Mouse (Mus musculus) erythroblast, embryonic 14.5 days (primary cell): Measurements from ENCODE around the gene Raly. TPM values are rescaled to one million over a fixed set of nuclear protein-coding genes. Genes with fewer than 3 reads are reported as not detected.

ENCODE experiments used
- H3K27me3 ChIP-seq: 2 replicates; pipeline ENCODE4 v1.6.1; 2012; ENCODE audit warnings: inconsistent platforms; ENCODE audit not compliant: control insufficient read depth
- H3K36me3 ChIP-seq: 2 replicates; pipeline ENCODE4 v1.6.1; 2012; ENCODE audit warnings: mild to moderate bottlenecking, inconsistent platforms; ENCODE audit not compliant: control insufficient read depth
- H3K4me1 ChIP-seq: 2 replicates; pipeline ENCODE4 v1.6.1; 2012; ENCODE audit warnings: inconsistent platforms; ENCODE audit not compliant: control insufficient read depth
- H3K4me3 ChIP-seq: replicated peaks from 2 replicates; pipeline ENCODE3; 2012; ENCODE audit warnings: moderate library complexity, mild to moderate bottlenecking, inconsistent platforms
- H3K9me3 ChIP-seq: 2 replicates; pipeline ENCODE4 v1.6.1; 2012; ENCODE audit warnings: low read length, inconsistent platforms, mixed read lengths; ENCODE audit not compliant: control insufficient read depth
- GATA1 ChIP-seq: IDR thresholded peaks from 2 replicates; pipeline ENCODE4 v1.6.1; 2012; ENCODE audit warnings: low read length, inconsistent platforms, mixed read lengths
- TAL1 ChIP-seq: IDR thresholded peaks from 3 replicates; pipeline ENCODE4 v1.6.1; 2012; ENCODE audit warnings: low read length, inconsistent platforms, mixed read lengths
- polyA plus RNA-seq: library from polyadenylated mRNA; stranded (reverse); fragments of >175 nt; gene quantifications from 2 replicates; pipeline ENCODE4 v1.2.3, GENCODE M21; 2012

The Raly gene
- polyA plus RNA-seq, 1 experiment = 142 TPM

DNA sequence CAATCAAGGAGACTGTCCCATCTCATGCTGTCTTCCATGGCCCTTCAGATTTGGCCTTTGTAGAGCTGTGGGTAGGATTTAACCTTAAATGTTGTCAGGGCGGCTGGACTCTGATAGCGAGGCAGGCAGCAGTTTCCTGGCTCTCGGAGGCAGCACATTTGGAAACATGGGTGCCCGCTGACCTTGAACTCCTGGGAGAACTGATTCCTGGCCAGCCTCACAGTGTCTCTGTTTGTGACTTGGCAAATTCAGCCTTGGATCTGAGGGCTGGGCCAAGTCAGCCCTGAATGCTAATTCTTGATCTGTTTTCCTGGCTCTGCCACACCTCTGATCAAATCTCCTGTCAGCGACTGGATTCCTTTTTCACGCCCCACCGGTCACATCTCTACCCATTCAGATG is 14.4 kb upstream of the Raly start:
- TF ChIP-seq GATA1 = no peak
- no peak for TF ChIP-seq TAL1
- Histone ChIP-seq H3K9me3 (peaks cover 6% of the 10 kb centered on the region), H3K4me1 (peaks cover 5% of the 10 kb centered on the region), H3K4me3 (no peak overlapping the region), H3K36me3 (no peaks in the 10 kb centered on the region), H3K27me3 (peaks cover 19% of the 10 kb centered on the region)

DNA sequence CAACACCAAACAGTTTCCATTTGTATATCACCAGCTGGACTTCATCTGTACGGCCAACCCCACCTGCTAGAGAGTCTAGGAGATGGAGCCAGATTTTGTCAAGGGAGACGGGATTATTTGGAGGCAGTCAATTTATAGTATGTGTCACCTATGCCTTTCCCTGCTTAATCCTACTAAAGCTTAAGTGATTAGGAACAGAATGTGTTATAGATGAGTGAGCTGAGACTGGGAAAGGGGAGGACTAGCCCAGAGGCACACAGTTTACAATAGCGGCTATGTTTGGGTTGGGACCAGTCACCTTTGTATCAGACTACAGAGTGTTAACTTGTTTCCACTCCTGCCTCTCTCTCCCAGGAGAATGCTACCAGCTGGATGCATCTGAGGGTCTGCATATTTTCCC is 11.2 kb upstream of the Raly start:
- TF ChIP-seq TAL1 (no peak), GATA1 (no peak)
- no peak overlapping the region for H3K4me3 ChIP-seq
- peaks cover 22% of the 10 kb centered on the region for H3K4me1 ChIP-seq
- peaks cover 22% of the 10 kb centered on the region for H3K27me3 ChIP-seq
- no peaks in the 10 kb centered on the region for H3K36me3 ChIP-seq
- no peaks in the 10 kb centered on the region for H3K9me3 ChIP-seq

DNA sequence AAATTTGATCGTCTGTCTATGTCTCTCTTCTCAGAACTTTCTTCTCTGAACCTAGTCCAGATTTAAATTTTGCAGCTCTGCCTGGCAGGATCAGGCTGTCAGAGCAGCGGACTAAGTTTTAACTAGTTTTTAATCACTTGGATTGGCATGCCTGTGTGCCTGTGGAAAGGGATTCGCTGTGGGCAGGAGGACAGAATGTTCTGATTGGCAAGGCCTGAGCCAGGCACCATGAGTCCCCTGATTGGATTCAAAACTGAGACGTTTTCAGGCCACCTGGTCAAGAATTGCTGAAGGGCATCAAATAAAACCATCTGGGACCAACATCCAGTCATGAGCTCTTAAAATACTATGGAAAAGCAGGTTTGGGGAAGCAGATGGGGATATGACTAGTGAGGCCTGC is 8.5 kb upstream of the Raly start:
- Histone ChIP-seq H3K9me3 (no peaks in the 10 kb centered on the region), H3K4me1 (peaks cover 43% of the 10 kb centered on the region), H3K27me3 (peaks cover 22% of the 10 kb centered on the region), H3K4me3 (no peak overlapping the region), H3K36me3 (no peaks in the 10 kb centered on the region)
- no peak for TF ChIP-seq GATA1
- no peak for TF ChIP-seq TAL1

DNA sequence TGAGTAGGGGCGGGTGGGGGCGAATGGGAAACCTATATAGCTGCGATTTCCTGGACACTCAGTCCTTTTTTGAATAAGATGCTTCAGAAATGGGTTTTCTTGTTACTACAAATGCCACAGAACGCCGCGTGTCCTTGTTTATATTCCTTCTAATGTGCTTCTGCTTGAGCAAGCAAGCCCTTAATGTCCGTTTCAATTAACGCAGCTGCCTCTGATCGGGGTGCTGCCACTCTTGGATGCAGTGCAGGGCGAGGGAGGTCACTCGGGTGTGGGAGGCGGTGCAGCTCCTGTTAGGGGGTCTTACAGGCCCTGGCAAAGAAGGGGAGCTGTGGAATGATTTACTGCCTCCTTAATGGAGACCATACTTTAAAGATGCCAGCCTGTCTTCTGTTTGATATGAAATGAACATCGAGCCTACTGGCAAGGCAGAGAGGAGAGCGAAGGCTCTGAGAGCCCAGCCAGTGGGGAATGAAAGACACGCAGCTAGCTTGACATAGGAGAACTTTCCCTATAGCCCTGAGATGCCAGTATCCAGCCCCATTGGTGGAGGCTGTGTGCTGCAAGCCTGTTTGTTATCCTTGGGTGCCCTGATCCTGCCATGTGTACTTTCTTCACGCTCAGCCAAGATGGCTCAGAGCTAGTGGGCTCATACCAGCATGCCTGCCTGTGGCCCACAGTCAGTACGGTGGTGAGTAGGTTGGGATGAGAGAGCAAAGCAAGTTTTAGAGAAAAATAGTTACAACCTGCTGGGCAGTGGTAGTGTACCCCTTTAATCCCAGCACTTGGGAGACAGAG is 7.8 kb upstream of the Raly start:
- no peaks in the 10 kb centered on the region for H3K9me3 ChIP-seq
- peaks cover 48% of the 10 kb centered on the region for H3K4me1 ChIP-seq
- TF ChIP-seq GATA1 (no peak), TAL1 (no peak)
- peaks cover 22% of the 10 kb centered on the region for H3K27me3 ChIP-seq
- H3K36me3 ChIP-seq = no peaks in the 10 kb centered on the region; the same call in 1 of the 2 replicates
- H3K4me3 ChIP-seq = no peak overlapping the region

DNA sequence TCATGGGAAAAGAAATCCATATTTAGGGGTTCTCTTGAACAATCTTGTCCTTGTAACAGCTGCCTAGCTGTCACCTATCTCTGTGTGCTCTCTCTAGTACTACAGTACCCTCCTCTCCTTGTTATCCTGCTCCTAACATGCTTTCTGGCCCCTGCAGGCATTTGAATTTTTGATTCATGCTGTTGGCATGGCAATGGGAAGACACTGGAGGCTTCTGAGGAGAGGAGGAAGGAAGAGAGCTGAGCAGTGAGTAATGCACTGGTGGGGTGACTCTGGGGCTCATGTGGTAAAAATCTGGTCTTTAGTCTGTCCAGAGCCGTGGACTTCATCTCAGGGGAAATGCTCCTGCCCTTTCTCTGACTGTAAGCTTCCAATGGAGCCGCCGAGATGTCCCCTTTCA is 5.6 kb upstream of the Raly start:
- Histone ChIP-seq H3K4me1 (peaks cover 69% of the 10 kb centered on the region), H3K4me3 (no peak overlapping the region), H3K9me3 (no peaks in the 10 kb centered on the region), H3K36me3 (no peaks in the 10 kb centered on the region; the same call in 1 of the 2 replicates), H3K27me3 (peaks cover 10% of the 10 kb centered on the region)
- TF ChIP-seq TAL1 = no peak
- no peak for TF ChIP-seq GATA1

DNA sequence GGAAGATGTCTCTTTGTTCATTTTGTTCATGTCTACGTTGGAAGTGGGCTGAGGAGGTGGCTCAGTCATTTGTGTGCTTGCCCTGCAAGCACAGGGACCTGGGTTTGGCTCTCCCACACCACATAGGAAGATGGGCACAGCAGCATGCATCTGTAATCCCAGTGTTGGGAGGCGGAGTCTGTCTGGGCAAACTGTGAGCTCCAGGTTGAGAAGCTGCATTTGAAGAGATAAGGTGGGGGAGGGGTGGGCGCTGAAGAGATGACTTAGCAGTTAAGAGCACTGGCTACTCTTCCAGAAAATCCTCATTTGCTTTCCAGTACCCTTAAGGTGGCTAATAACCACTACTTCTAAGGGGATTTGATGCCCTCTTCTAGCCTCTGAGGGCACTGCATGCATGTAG is 4.7 kb upstream of the Raly start:
- Histone ChIP-seq H3K4me1 (peaks cover 71% of the 10 kb centered on the region), H3K4me3 (peak overlapping the region; percentile 50), H3K27me3 (peaks cover 6% of the 10 kb centered on the region), H3K9me3 (no peaks in the 10 kb centered on the region), H3K36me3 (no peaks in the 10 kb centered on the region; the same call in 1 of the 2 replicates)
- TF ChIP-seq TAL1 = peak; percentile 75
- TF ChIP-seq GATA1 = peak; percentile 58

DNA sequence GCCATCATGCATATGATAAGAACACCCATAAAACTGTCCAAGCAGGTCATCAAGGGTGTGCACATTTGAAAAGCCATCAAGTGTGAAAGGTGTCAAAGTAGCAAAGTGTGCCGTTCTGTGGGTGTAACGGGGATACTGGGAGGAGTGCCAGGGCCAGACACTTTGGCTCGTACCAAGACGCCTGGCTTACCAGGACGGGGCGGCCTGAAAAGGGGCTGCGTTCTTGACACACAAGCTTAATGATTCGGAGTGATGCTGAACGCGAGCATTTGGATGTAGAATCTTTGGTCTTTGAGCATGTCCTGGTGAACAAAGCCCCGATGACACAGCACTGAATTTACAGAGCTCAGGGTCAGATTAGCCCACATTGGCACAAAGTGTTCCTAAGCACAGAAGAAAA is 4.1 kb upstream of the Raly start:
- H3K9me3 ChIP-seq = no peaks in the 10 kb centered on the region
- H3K36me3 ChIP-seq = no peaks in the 10 kb centered on the region; the same call in 1 of the 2 replicates
- peaks cover 71% of the 10 kb centered on the region for H3K4me1 ChIP-seq
- TF ChIP-seq GATA1 = no peak
- no peak for TF ChIP-seq TAL1
- peak overlapping the region; percentile 50 for H3K4me3 ChIP-seq
- H3K27me3 ChIP-seq = peaks cover 3% of the 10 kb centered on the region

DNA sequence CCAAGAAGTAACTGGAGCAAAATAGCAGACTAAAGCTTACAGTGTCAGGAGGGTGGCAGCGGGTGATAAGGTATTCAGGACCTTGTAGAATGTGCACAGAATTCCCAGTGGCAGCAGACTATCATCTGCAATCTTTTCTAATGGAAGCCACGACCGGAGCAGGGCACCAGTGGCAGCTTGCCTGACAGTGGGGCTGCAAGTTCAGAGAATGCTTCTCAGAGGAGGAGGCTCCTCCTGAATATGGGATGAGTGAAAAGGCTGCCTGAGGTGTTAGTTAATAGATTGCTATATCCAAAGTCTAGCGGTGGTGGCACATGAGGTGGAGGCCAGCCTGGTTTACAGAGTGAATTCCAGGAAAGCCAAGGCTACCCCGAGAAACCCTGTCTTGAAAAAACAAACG is 1.5 kb upstream of the Raly start:
- Histone ChIP-seq H3K36me3 (peaks cover 24% of the 10 kb centered on the region), H3K4me1 (peaks cover 79% of the 10 kb centered on the region), H3K9me3 (no peaks in the 10 kb centered on the region), H3K4me3 (peak overlapping the region; percentile 98), H3K27me3 (no peaks in the 10 kb centered on the region)
- TF ChIP-seq GATA1 = no peak

DNA sequence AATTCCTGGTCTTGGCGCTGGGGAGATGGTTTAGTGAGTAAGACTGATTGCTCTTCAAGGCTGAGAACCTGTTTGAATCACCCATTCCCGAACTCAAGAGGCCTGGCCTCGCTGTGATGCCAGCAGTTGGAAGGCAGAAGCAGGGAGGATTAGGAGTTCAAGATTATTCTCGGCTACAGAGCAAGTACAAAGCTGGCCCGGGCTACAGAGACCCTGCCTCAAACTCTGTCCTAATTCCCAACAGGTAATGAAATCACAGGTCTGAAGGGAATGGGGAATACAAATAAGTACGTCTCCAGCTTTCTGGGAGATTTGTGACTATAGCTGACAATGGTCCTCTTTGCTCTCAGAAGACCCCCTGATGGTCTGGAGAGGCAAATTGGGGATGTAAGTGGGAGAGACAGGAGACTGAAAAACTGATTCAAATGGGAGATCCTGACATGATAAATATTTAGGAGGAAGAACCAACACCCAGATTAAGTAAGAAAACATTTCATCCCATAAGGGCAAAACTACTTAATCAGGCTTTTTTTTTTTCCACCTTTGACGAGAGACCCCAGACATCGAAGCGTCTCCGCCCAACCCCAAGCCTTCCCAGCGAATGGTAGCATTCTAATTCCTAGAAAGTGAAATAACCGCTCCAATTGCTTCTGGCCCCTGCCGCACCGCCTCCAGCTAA is 780 bp upstream of the Raly start:
- Histone ChIP-seq H3K36me3 (peaks cover 32% of the 10 kb centered on the region), H3K4me3 (peak overlapping the region; percentile 98), H3K27me3 (no peaks in the 10 kb centered on the region), H3K4me1 (peaks cover 80% of the 10 kb centered on the region), H3K9me3 (no peaks in the 10 kb centered on the region)
- TF ChIP-seq GATA1 = no peak
- no peak for TF ChIP-seq TAL1
